Mouse (Mus musculus): ENCODE data around the gene Ankrd55.

Gene Ankrd55

GRCm38 (mm10) chr13:112366321-112367029, 78.2 kb downstream of the Ankrd55 start:
- no peak for DNase-seq (ENCODE audit: extremely low read depth, insufficient read length, low spot score)

GRCm38 (mm10) chr13:112371729-112372128, 83.5 kb downstream of the Ankrd55 start:
- DNase-seq (ENCODE audit: extremely low read depth, insufficient read length, low spot score) = no peak

GRCm38 (mm10) chr13:112375766-112376165, 87.5 kb downstream of the Ankrd55 start:
- DNase-seq (ENCODE audit: extremely low read depth, insufficient read length, low spot score) = no peak

GRCm38 (mm10) chr13:112378782-112379305, 90.6 kb downstream of the Ankrd55 start:
- DNase-seq (ENCODE audit: extremely low read depth, insufficient read length, low spot score) = no peak

GRCm38 (mm10) chr13:112381476-112381875, 93.2 kb downstream of the Ankrd55 start:
- DNase-seq (ENCODE audit: extremely low read depth, insufficient read length, low spot score) = no peak

GRCm38 (mm10) chr13:112382457-112382856, 94.2 kb downstream of the Ankrd55 start:
- DNase-seq (ENCODE audit: extremely low read depth, insufficient read length, low spot score) = no peak

DNA sequence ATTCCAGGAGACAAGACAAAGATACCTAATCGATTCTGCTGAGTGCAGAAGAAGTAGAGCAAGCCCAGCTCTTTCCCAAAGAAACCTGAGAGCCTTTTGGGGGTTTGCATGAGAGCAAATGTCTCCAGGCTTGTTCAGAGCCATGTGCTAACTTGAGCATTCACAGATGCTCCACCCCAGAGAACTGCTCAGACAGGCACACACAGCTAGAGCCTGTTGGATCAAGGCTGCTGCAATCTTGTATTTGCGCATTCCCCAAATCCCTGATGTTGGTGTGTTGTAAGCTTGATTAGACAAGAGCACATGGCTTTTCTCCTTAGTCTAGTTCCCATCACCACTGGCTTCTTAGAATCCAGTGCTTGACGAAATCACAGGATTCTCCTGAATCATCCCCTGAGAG, 94.7 kb downstream of the Ankrd55 start:
- DNase-seq (ENCODE audit: extremely low read depth, insufficient read length, low spot score) = no peak

DNA sequence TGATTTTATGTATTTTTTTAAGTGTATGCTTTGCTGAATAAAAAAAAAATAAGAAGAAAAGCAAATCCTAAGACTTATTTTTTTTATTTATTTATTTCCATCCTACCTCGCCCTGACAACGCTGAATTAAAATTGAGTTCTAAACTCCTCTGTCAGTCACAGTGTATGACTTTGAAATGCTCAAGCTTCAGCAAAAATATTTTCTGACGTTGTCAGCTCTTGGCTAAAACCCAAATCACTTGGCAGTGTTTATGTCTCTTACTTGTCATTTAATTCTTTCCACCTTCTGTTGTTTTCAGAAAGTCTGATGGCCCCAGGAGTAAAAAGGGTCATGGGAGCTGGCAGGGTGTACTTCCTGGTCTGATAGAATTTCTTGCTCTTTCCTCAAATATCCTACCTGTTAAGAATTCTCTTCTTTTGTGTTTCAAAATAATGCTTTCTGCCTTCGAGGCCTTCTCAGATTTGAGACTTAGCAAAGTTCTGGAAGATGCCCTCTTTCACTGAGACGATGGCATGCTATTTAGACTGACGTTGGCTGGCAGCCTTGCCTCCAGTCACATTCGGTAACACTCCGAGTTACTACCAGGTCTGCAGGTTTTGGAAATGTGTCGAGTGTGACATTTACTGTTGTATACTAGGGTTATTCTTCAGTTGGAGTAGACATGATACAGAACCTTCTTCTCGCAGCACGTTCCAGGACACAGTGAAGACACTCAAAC, 95.8 kb downstream of the Ankrd55 start:
- DNase-seq (ENCODE audit: extremely low read depth, insufficient read length, low spot score) = no peak

- no peak for DNase-seq (ENCODE audit: extremely low read depth, insufficient read length, low spot score)
Observed at GRCm38 (mm10) chr13:112385040-112385439, 96.8 kb downstream of the Ankrd55 start.

GRCm38 (mm10) chr13:112386494-112387075, 98.3 kb downstream of the Ankrd55 start:
- DNase-seq (ENCODE audit: extremely low read depth, insufficient read length, low spot score) = no peak

DNA sequence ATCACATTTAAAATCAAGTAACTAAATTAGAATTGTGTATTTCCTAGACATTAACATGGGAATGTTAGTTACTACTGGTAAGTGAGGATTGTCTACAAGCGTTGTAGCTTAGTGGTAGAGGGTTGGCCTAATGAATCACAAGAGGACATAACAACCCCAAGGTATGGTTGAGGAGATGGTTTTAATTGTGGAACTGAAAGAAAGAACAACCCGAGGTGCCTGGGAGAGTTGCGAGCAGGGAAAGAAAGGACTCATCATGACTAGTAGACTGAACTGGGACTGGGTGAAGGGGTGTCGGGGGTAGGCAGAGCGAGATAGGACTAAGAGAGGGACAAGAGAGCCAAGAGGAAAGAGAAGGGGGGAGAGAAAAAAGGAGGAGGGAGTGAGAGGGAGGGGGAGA, 99.0 kb downstream of the Ankrd55 start:
- no peak for DNase-seq (ENCODE audit: extremely low read depth, insufficient read length, low spot score)

DNA sequence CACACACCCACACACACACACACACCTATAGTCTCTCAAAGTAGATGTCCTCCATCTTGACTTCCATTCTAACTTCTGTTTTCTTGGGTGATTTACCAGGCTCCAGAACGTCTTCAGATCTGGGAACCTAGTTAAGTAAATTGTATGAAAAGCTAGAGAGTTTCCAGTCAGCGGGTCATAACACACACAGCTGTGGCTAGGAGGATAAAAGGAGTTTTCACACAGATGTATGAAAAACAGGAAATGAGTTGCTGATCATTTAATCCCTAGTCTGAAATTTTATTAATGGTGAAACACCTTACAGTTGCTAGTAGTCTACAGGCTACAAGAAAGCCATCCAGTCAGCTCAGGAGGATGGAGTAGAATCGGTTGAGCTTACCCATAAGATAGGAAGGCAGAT, 99.9 kb downstream of the Ankrd55 start:
- DNase-seq (ENCODE audit: extremely low read depth, insufficient read length, low spot score) = no peak

DNA sequence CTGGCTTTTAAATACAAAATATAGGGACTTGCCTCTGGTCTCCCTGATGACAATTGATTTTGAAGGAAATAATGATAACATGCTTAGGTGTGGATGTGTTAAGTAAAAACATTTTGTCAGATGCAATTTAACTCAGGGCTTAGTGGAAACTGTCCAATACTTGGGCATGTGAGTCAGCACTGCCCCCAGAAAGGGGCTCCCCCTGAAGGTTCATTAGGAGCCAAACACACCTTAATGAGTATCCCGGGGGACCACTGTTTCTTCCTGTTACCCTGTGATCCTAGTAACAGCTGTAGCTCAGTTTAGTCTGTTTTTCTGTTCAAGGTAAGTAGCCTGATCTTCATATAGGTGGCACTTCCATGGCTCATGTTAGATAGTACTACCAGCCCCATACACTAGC, 102.0 kb downstream of the Ankrd55 start:
- no peak for DNase-seq (ENCODE audit: extremely low read depth, insufficient read length, low spot score)

GRCm38 (mm10) chr13:112391354-112391753, 103.1 kb downstream of the Ankrd55 start:
- DNase-seq (ENCODE audit: extremely low read depth, insufficient read length, low spot score) = no peak

- DNase-seq (ENCODE audit: extremely low read depth, insufficient read length, low spot score) = no peak
Observed at GRCm38 (mm10) chr13:112393356-112393755, 105.1 kb downstream of the Ankrd55 start.

DNA sequence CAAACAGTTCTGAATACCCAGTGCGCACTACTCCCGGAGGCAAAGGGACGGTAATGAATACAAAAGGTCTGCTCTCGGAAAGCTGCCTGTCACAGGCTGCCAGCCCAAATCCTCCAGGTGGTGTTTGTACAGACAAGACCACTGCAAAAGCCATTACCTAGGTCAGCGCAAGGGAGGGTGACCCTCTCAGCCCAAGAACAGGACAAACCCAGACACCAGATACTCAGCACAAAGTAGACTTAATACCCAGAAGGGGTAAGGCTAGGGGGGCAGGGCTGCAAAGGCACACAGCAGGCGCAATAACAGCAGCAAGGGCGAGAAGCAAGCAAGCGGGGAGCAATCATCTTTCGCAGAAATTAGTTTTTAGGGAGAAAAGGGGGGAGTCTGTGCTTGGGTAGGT, 106.0 kb downstream of the Ankrd55 start:
- no peak for DNase-seq (ENCODE audit: extremely low read depth, insufficient read length, low spot score)

- no peak for DNase-seq (ENCODE audit: extremely low read depth, insufficient read length, low spot score)
Observed at GRCm38 (mm10) chr13:112404723-112405122, 116.5 kb downstream of the Ankrd55 start.

GRCm38 (mm10) chr13:112405184-112405583, 116.9 kb downstream of the Ankrd55 start:
- DNase-seq (ENCODE audit: extremely low read depth, insufficient read length, low spot score) = no peak

DNA sequence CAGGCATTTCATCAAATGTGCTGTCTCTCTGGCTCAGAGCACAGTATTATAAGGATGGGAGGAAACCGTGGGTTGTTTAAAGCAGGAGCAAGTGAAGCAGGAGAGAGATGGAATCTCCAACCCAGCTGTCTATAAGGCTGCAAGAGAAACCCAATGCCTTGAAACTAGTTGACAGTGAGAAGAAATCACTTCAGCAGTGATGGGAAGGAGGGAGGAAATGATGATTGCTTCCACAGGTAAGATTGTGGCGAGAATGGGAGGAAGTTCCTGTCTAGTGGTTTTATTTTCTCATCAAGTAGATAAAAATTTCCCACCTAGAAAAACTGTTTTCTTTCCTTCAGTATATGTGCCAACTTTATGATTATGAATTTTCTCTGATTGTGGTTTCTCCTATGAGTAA, 118.4 kb downstream of the Ankrd55 start:
- DNase-seq (ENCODE audit: extremely low read depth, insufficient read length, low spot score) = no peak

DNA sequence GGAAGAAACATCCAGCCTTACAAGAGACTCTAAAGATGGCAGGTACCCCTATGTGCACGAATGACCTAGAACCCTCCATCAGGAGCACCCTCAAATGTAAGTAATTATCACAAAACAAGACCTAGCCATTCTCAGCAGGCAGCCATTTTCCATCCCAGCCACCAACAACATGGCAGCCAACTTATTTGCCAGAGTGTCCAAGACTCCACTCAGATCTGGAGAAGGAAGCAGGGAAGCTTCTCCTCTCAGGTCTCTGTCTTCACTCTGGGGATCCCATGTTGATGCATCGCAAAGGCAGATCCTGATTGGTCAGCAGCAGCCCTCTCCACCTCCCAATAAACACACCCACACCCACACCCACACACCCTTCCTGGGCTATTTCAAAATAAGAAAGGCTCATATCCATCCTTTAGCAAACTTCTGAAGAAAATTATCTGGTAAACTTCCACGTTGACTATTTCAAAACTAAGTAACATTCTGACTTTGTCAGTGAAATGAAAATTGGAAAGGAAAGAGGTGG, 119.0 kb downstream of the Ankrd55 start:
- DNase-seq (ENCODE audit: extremely low read depth, insufficient read length, low spot score) = no peak

GRCm38 (mm10) chr13:112407776-112408490, 119.7 kb downstream of the Ankrd55 start:
- no peak for DNase-seq (ENCODE audit: extremely low read depth, insufficient read length, low spot score)

Data from 3134 (cell line).